Mouse (Mus musculus): ENCODE measurements around the gene Man2c1.

GRCm38 (mm10) chr9:57156383-57156782 is 25.9 kb downstream of the Man2c1 start:
- TF ChIP-seq POLR2A (IDR thresholded peaks at IDR 0.05; ENCODE audit: control insufficient read depth, extremely low read depth, insufficient read depth, low read length, poor library complexity) (no peak), CTCF (IDR thresholded peaks at IDR 0.05; ENCODE audit: borderline replicate concordance, control insufficient read depth, extremely low read depth, insufficient read depth, low read length, poor library complexity) (no peak)

All from thymus, adult 2 months (tissue).